Mouse (Mus musculus) intestine, embryonic 15.5 days (tissue): ENCODE measurements around the gene Il1b. TPM values are rescaled to one million over a fixed set of nuclear protein-coding genes. Genes with fewer than 3 reads are reported as not detected.

Experiments used
- ATAC-seq: fragments of 200-750 bp; cut with Nextera tagmentation; 2 replicates; pipeline ENCODE4 v1.8.0; 2017; ENCODE audit warnings: moderate TSS enrichment, moderate library complexity
- H3K27ac ChIP-seq: fragments of 300-500 bp; sonication (generic); 2 replicates; pipeline ENCODE4 v1.5.1; 2015; ENCODE audit warnings: mild to moderate bottlenecking, inconsistent platforms
- H3K27me3 ChIP-seq: fragments of 300-500 bp; sonication (generic); replicated peaks from 2 replicates; pipeline ENCODE4 v1.6.1; 2015; ENCODE audit warnings: inconsistent platforms
- H3K36me3 ChIP-seq: fragments of 300-500 bp; sonication (generic); 2 replicates; pipeline ENCODE4 v1.6.1; 2015; ENCODE audit warnings: inconsistent platforms
- H3K4me1 ChIP-seq: fragments of 300-500 bp; sonication (generic); replicated peaks from 2 replicates; pipeline ENCODE4 v1.6.1; 2015; ENCODE audit warnings: inconsistent platforms
- H3K4me2 ChIP-seq: fragments of 300-500 bp; sonication (generic); replicated peaks from 2 replicates; pipeline ENCODE4 v1.6.1; 2015; ENCODE audit warnings: mild to moderate bottlenecking, inconsistent platforms
- H3K4me3 ChIP-seq: fragments of 300-500 bp; sonication (generic); replicated peaks from 2 replicates; pipeline ENCODE4 v1.5.1; 2015; ENCODE audit warnings: inconsistent platforms
- H3K9ac ChIP-seq: fragments of 300-500 bp; sonication (generic); 2 replicates; pipeline ENCODE4 v1.6.1; 2015; ENCODE audit warnings: inconsistent platforms
- H3K9me3 ChIP-seq: fragments of 300-500 bp; sonication (generic); 2 replicates; pipeline ENCODE4 v1.6.1; 2016; ENCODE audit warnings: inconsistent platforms
- WGBS: fragments of 180-500 bp; shearing (Covaris S2); methylation state at CpG from one replicate; pipeline ENCODE4 v1.1.7; 2015; 5-methylcytosine and 5-hydroxymethylcytosine counted together
- polyA plus RNA-seq: library from polyadenylated mRNA; unstranded; fragments of >200 nt; fragmentation: Nextera tagmentation; extraction: Ambion mirVana; gene quantifications from 2 replicates; pipeline ENCODE4 v1.2.1, GENCODE M21; 2015

The Il1b gene
- polyA plus RNA-seq, 1 experiment from 2014 or later: 0.38 TPM

- Histone ChIP-seq H3K27me3 (no peaks in the 10 kb centered on the region), H3K9me3 (no peaks in the 10 kb centered on the region), H3K4me3 (no peak overlapping the region), H3K4me2 (no peak overlapping the region), H3K36me3 (no peaks in the 10 kb centered on the region), H3K27ac (no peak overlapping the region), H3K9ac (no peak overlapping the region), H3K4me1 (no peaks in the 10 kb centered on the region)
- ATAC-seq: no peak
- WGBS: 81% methylated on average over 3 of the region's 3 CpGs
Observed at GRCm38 (mm10) chr2:129360975-129361560, 9.9 kb downstream of the Il1b start.

- no peaks in the 10 kb centered on the region for H3K4me1 ChIP-seq
- H3K4me2 ChIP-seq: no peak overlapping the region
- 83% methylated on average over 10 of the region's 10 CpGs for WGBS
- H3K27me3 ChIP-seq: no peaks in the 10 kb centered on the region
- no peak overlapping the region for H3K27ac ChIP-seq
- no peak for ATAC-seq
- no peak overlapping the region for H3K9ac ChIP-seq
- H3K9me3 ChIP-seq: no peaks in the 10 kb centered on the region
- no peaks in the 10 kb centered on the region for H3K36me3 ChIP-seq
- no peak overlapping the region for H3K4me3 ChIP-seq
Observed at GRCm38 (mm10) chr2:129360197-129360596, 10.7 kb downstream of the Il1b start.

- H3K27ac ChIP-seq: no peak overlapping the region
- H3K9me3 ChIP-seq: no peaks in the 10 kb centered on the region
- no peaks in the 10 kb centered on the region for H3K4me1 ChIP-seq
- H3K36me3 ChIP-seq: no peaks in the 10 kb centered on the region
- H3K9ac ChIP-seq: no peak overlapping the region
- no peak overlapping the region for H3K4me3 ChIP-seq
- H3K27me3 ChIP-seq: no peaks in the 10 kb centered on the region
- whole genome bisulfite sequencing: 75% methylated on average over 6 of the region's 6 CpGs
- ATAC-seq: no peak
- H3K4me2 ChIP-seq: no peak overlapping the region
Observed at GRCm38 (mm10) chr2:129338138-129338621, 32.8 kb downstream of the Il1b start.

- no peaks in the 10 kb centered on the region for H3K9me3 ChIP-seq
- H3K27me3 ChIP-seq: no peaks in the 10 kb centered on the region
- H3K9ac ChIP-seq: no peak overlapping the region
- no peak overlapping the region for H3K4me2 ChIP-seq
- H3K4me1 ChIP-seq: no peaks in the 10 kb centered on the region
- H3K36me3 ChIP-seq: no peaks in the 10 kb centered on the region
- H3K27ac ChIP-seq: no peak overlapping the region
- H3K4me3 ChIP-seq: no peak overlapping the region
- ATAC-seq: no peak
- 58% methylated on average over 4 of the region's 4 CpGs for WGBS
Observed at GRCm38 (mm10) chr2:129333471-129333870, 37.5 kb downstream of the Il1b start.

- no peaks in the 10 kb centered on the region for H3K36me3 ChIP-seq
- ATAC-seq: no peak
- H3K4me2 ChIP-seq: no peak overlapping the region
- H3K4me3 ChIP-seq: no peak overlapping the region
- WGBS: 80% methylated on average over 13 of the region's 13 CpGs
- no peak overlapping the region for H3K27ac ChIP-seq
- no peak overlapping the region for H3K9ac ChIP-seq
- H3K27me3 ChIP-seq: no peaks in the 10 kb centered on the region
- H3K4me1 ChIP-seq: no peaks in the 10 kb centered on the region
- no peaks in the 10 kb centered on the region for H3K9me3 ChIP-seq
Observed at GRCm38 (mm10) chr2:129330540-129330939, 40.4 kb downstream of the Il1b start.

GRCm38 (mm10) chr2:129330024-129330423 is 40.9 kb downstream of the Il1b start:
- Histone ChIP-seq H3K27me3 (no peaks in the 10 kb centered on the region), H3K27ac (no peak overlapping the region), H3K36me3 (no peaks in the 10 kb centered on the region), H3K4me2 (no peak overlapping the region), H3K4me3 (no peak overlapping the region), H3K4me1 (no peaks in the 10 kb centered on the region), H3K9ac (no peak overlapping the region), H3K9me3 (no peaks in the 10 kb centered on the region)
- WGBS: 63% methylated on average over 7 of the region's 7 CpGs
- peak; percentile 53; the same call in 1 of the 2 replicates for ATAC-seq

- no peak overlapping the region for H3K9ac ChIP-seq
- ATAC-seq: no peak
- no peaks in the 10 kb centered on the region for H3K27me3 ChIP-seq
- no peaks in the 10 kb centered on the region for H3K9me3 ChIP-seq
- no peaks in the 10 kb centered on the region for H3K36me3 ChIP-seq
- no peak overlapping the region for H3K4me2 ChIP-seq
- no peaks in the 10 kb centered on the region for H3K4me1 ChIP-seq
- no peak overlapping the region for H3K27ac ChIP-seq
- no peak overlapping the region for H3K4me3 ChIP-seq
- 87% methylated on average over 4 of the region's 4 CpGs for WGBS
Observed at GRCm38 (mm10) chr2:129328238-129328637, 42.7 kb downstream of the Il1b start.

- ATAC-seq: no peak
- 70% methylated on average over 3 of the region's 3 CpGs for WGBS
- H3K27ac ChIP-seq: no peak overlapping the region
Observed at GRCm38 (mm10) chr2:129324216-129324615, 46.7 kb downstream of the Il1b start.

GRCm38 (mm10) chr2:129322117-129322635 is 48.8 kb downstream of the Il1b start:
- no peaks in the 10 kb centered on the region for H3K9me3 ChIP-seq
- no peak overlapping the region for H3K27ac ChIP-seq
- WGBS: 42% methylated on average over 1 of the region's 1 CpGs
- no peaks in the 10 kb centered on the region for H3K27me3 ChIP-seq
- no peak overlapping the region for H3K4me3 ChIP-seq
- no peak overlapping the region for H3K4me2 ChIP-seq
- no peak overlapping the region for H3K9ac ChIP-seq
- H3K4me1 ChIP-seq: no peaks in the 10 kb centered on the region
- no peaks in the 10 kb centered on the region for H3K36me3 ChIP-seq
- peak; percentile 74 for ATAC-seq

More at GRCm38 (mm10) chr2:129324216-129324615, 46.7 kb downstream of the Il1b start:
- H3K9me3 ChIP-seq: no peaks in the 10 kb centered on the region
- H3K4me2 ChIP-seq: no peak overlapping the region
- H3K27me3 ChIP-seq: no peaks in the 10 kb centered on the region
- H3K4me1 ChIP-seq: no peaks in the 10 kb centered on the region
- no peak overlapping the region for H3K4me3 ChIP-seq
- no peak overlapping the region for H3K9ac ChIP-seq
- H3K36me3 ChIP-seq: no peaks in the 10 kb centered on the region

- no peak for ATAC-seq
Observed at GRCm38 (mm10) chr2:129320033-129320605, 50.8 kb downstream of the Il1b start.

GRCm38 (mm10) chr2:129315831-129316230 is 55.1 kb downstream of the Il1b start:
- H3K27me3 ChIP-seq: no peaks in the 10 kb centered on the region
- no peaks in the 10 kb centered on the region for H3K4me1 ChIP-seq
- no peaks in the 10 kb centered on the region for H3K9me3 ChIP-seq
- no peak overlapping the region for H3K27ac ChIP-seq
- no peak overlapping the region for H3K4me2 ChIP-seq
- H3K9ac ChIP-seq: no peak overlapping the region
- ATAC-seq: no peak
- H3K36me3 ChIP-seq: no peaks in the 10 kb centered on the region
- 66% methylated on average over 4 of the region's 4 CpGs for WGBS
- no peak overlapping the region for H3K4me3 ChIP-seq

More at GRCm38 (mm10) chr2:129320033-129320605, 50.8 kb downstream of the Il1b start:
- Histone ChIP-seq H3K27ac (no peak overlapping the region), H3K36me3 (no peaks in the 10 kb centered on the region), H3K4me2 (no peak overlapping the region), H3K27me3 (no peaks in the 10 kb centered on the region), H3K9me3 (no peaks in the 10 kb centered on the region), H3K4me1 (no peaks in the 10 kb centered on the region), H3K4me3 (no peak overlapping the region), H3K9ac (no peak overlapping the region)
- 76% methylated on average over 8 of the region's 8 CpGs for WGBS

- Histone ChIP-seq H3K4me1 (no peaks in the 10 kb centered on the region), H3K27me3 (no peaks in the 10 kb centered on the region), H3K9me3 (no peaks in the 10 kb centered on the region), H3K9ac (no peak overlapping the region), H3K4me3 (no peak overlapping the region), H3K4me2 (no peak overlapping the region), H3K27ac (no peak overlapping the region), H3K36me3 (no peaks in the 10 kb centered on the region)
- ATAC-seq: no peak
- 79% methylated on average over 6 of the region's 6 CpGs for WGBS
Observed at GRCm38 (mm10) chr2:129314880-129315279, 56.1 kb downstream of the Il1b start.
